Mouse (Mus musculus): ENCODE data around the gene Scamp5. TPM values are rescaled to one million over a fixed set of nuclear protein-coding genes. Genes with fewer than 3 reads are reported as not detected.

Scamp5 gene
- total and polyA plus RNA-seq, 2 experiments = 10.3 to 18.2 TPM

- H3K36me3 ChIP-seq (ENCODE audit: control insufficient read depth, insufficient read depth, low read length) = no peaks in the 10 kb centered on the region
- WGBS = 84% methylated on average over 9 of the region's 9 CpGs
- H3K9ac ChIP-seq (ENCODE audit: low read depth, low read length) = no peak overlapping the region
- H3K27me3 ChIP-seq (ENCODE audit: control insufficient read depth, insufficient read depth, low read length) = no peaks in the 10 kb centered on the region
- no peak overlapping the region for H3K27ac ChIP-seq (replicated peaks; ENCODE audit: insufficient read depth, low read depth, low read length)
- no peak overlapping the region for H3K4me3 ChIP-seq (ENCODE audit: insufficient read depth, low read depth, low read length)
- H3K79me2 ChIP-seq (ENCODE audit: control insufficient read depth, insufficient read depth, low read length) = no peaks in the 10 kb centered on the region
- DNase-seq (ENCODE audit: extremely low read depth, low read depth, low spot score) = no peak
- TF ChIP-seq CTCF (IDR thresholded peaks at IDR 0.05; ENCODE audit: low read depth, low read length) (no peak), POLR2A (IDR thresholded peaks at IDR 0.05; ENCODE audit: extremely low read depth, insufficient read depth, low read length) (no peak)
- H3K4me1 ChIP-seq (ENCODE audit: control insufficient read depth, insufficient read depth, low read length) = no peaks in the 10 kb centered on the region
These were observed 60.5 kb downstream of the Scamp5 start for GRCm38 (mm10) chr9:57407120-57407905.

GRCm38 (mm10) chr9:57406395-57406794 lies 61.5 kb downstream of the Scamp5 start:
- Histone ChIP-seq H3K27me3 (ENCODE audit: control insufficient read depth, insufficient read depth, low read length) (no peaks in the 10 kb centered on the region), H3K79me2 (ENCODE audit: control insufficient read depth, insufficient read depth, low read length) (no peaks in the 10 kb centered on the region), H3K36me3 (ENCODE audit: control insufficient read depth, insufficient read depth, low read length) (no peaks in the 10 kb centered on the region), H3K4me3 (ENCODE audit: insufficient read depth, low read depth, low read length) (no peak overlapping the region), H3K27ac (replicated peaks; ENCODE audit: insufficient read depth, low read depth, low read length) (no peak overlapping the region), H3K4me1 (ENCODE audit: control insufficient read depth, insufficient read depth, low read length) (no peaks in the 10 kb centered on the region), H3K9ac (ENCODE audit: low read depth, low read length) (no peak overlapping the region)
- TF ChIP-seq CTCF (IDR thresholded peaks at IDR 0.05; ENCODE audit: low read depth, low read length) (no peak), POLR2A (IDR thresholded peaks at IDR 0.05; ENCODE audit: extremely low read depth, insufficient read depth, low read length) (no peak)
- WGBS = 91% methylated on average over 5 of the region's 5 CpGs
- DNase-seq (ENCODE audit: extremely low read depth, low read depth, low spot score) = no peak

- Histone ChIP-seq H3K27me3 (ENCODE audit: control insufficient read depth, insufficient read depth, low read length) (no peaks in the 10 kb centered on the region), H3K4me3 (ENCODE audit: insufficient read depth, low read depth, low read length) (no peak overlapping the region), H3K79me2 (ENCODE audit: control insufficient read depth, insufficient read depth, low read length) (no peaks in the 10 kb centered on the region), H3K36me3 (ENCODE audit: control insufficient read depth, insufficient read depth, low read length) (no peaks in the 10 kb centered on the region), H3K27ac (replicated peaks; ENCODE audit: insufficient read depth, low read depth, low read length) (no peak overlapping the region), H3K9ac (ENCODE audit: low read depth, low read length) (no peak overlapping the region), H3K4me1 (ENCODE audit: control insufficient read depth, insufficient read depth, low read length) (no peaks in the 10 kb centered on the region)
- 95% methylated on average over 5 of the region's 5 CpGs for WGBS
- no peak for DNase-seq (ENCODE audit: extremely low read depth, low read depth, low spot score)
- TF ChIP-seq CTCF (IDR thresholded peaks at IDR 0.05; ENCODE audit: low read depth, low read length) = no peak
- TF ChIP-seq POLR2A (IDR thresholded peaks at IDR 0.05; ENCODE audit: extremely low read depth, insufficient read depth, low read length) = no peak
These were observed 63.8 kb downstream of the Scamp5 start for GRCm38 (mm10) chr9:57404036-57404435.

- no peak for DNase-seq (ENCODE audit: extremely low read depth, low read depth, low spot score)
- Histone ChIP-seq H3K27ac (replicated peaks; ENCODE audit: insufficient read depth, low read depth, low read length) (no peak overlapping the region), H3K79me2 (ENCODE audit: control insufficient read depth, insufficient read depth, low read length) (no peaks in the 10 kb centered on the region), H3K27me3 (ENCODE audit: control insufficient read depth, insufficient read depth, low read length) (no peaks in the 10 kb centered on the region), H3K4me1 (ENCODE audit: control insufficient read depth, insufficient read depth, low read length) (no peaks in the 10 kb centered on the region), H3K36me3 (ENCODE audit: control insufficient read depth, insufficient read depth, low read length) (no peaks in the 10 kb centered on the region), H3K4me3 (ENCODE audit: insufficient read depth, low read depth, low read length) (no peak overlapping the region), H3K9ac (ENCODE audit: low read depth, low read length) (no peak overlapping the region)
- 80% methylated on average over 15 of the region's 15 CpGs for WGBS
- TF ChIP-seq POLR2A (IDR thresholded peaks at IDR 0.05; ENCODE audit: extremely low read depth, insufficient read depth, low read length) (no peak), CTCF (IDR thresholded peaks at IDR 0.05; ENCODE audit: low read depth, low read length) (no peak)
These were observed 65.3 kb downstream of the Scamp5 start for GRCm38 (mm10) chr9:57402318-57403251.

- no peak for DNase-seq (ENCODE audit: extremely low read depth, low read depth, low spot score)
- Histone ChIP-seq H3K9ac (ENCODE audit: low read depth, low read length) (no peak overlapping the region), H3K79me2 (ENCODE audit: control insufficient read depth, insufficient read depth, low read length) (no peaks in the 10 kb centered on the region), H3K4me1 (ENCODE audit: control insufficient read depth, insufficient read depth, low read length) (no peaks in the 10 kb centered on the region), H3K27me3 (ENCODE audit: control insufficient read depth, insufficient read depth, low read length) (no peaks in the 10 kb centered on the region), H3K27ac (replicated peaks; ENCODE audit: insufficient read depth, low read depth, low read length) (no peak overlapping the region), H3K4me3 (ENCODE audit: insufficient read depth, low read depth, low read length) (no peak overlapping the region), H3K36me3 (ENCODE audit: control insufficient read depth, insufficient read depth, low read length) (no peaks in the 10 kb centered on the region)
- TF ChIP-seq CTCF (IDR thresholded peaks at IDR 0.05; ENCODE audit: low read depth, low read length) = no peak
- no peak for TF ChIP-seq POLR2A (IDR thresholded peaks at IDR 0.05; ENCODE audit: extremely low read depth, insufficient read depth, low read length)
- 100% methylated on average over 2 of the region's 2 CpGs for WGBS
These were observed 69.1 kb downstream of the Scamp5 start for GRCm38 (mm10) chr9:57398773-57399172.
